Mouse (Mus musculus): ENCODE measurements around the gene Pnkd.

- TF ChIP-seq EP300 (IDR thresholded peaks at IDR 0.05; ENCODE audit: low read depth), result no peak
- TF ChIP-seq CTCF (IDR thresholded peaks at IDR 0.05; ENCODE audit: low read depth), result no peak
These were observed 88.6 kb downstream of the Pnkd start for GRCm38 (mm10) chr1:74373372-74373771.

All from heart, postnatal 0 days (tissue).